Mouse (Mus musculus) subcutaneous adipose tissue, adult 2 months (tissue): ENCODE data around the gene Tap2. TPM values are rescaled to one million over a fixed set of nuclear protein-coding genes. Genes with fewer than 3 reads are reported as not detected.

Source experiments
- polyA plus RNA-seq: library from polyadenylated mRNA; depleted of rRNA; stranded (reverse); fragments of >200 nt; gene quantifications from 2 replicates; pipeline ENCODE4 v1.2.3, GENCODE M21; 2012; ENCODE audit warnings: low replicate concordance; rRNA removed

Gene Tap2
- polyA plus RNA-seq = 59.2 and 66.5 TPM in 2 replicates

GRCm38 (mm10) chr17:34203444-34203843, at the start of gene Tap2:
Gene Tap2, plus strand, starts transcription at chr17:34203527.

GRCm38 (mm10) chr17:34187261-34187916, 15.9 kb upstream of the Tap2 start, which contains the start of the genes Tap1 and Psmb9:
Gene Tap1, plus strand, starts transcription at chr17:34187553.
Gene Psmb9, minus strand, starts transcription at chr17:34187764.

GRCm38 (mm10) chr17:34196941-34197894, 6.1 kb upstream of the Tap2 start, which contains the start of gene Psmb8:
Gene Psmb8, plus strand, starts transcription at chr17:34197721.

GRCm38 (mm10) chr17:34238706-34239105, 35.4 kb downstream of the Tap2 start, which contains the start of gene H2-Ob:
Gene H2-Ob, plus strand, starts transcription at chr17:34238903.

GRCm38 (mm10) chr17:34257594-34258375, 54.5 kb downstream of the Tap2 start, which contains the start of gene H2-Ab1:
Gene H2-Ab1, plus strand, starts transcription at chr17:34257689.

Other genes with a start within 250 kb of the Tap2 start
- 65.8 and 76.5 TPM in 2 replicates for gene Vps52, start 247.7 kb upstream of the Tap2 start, polyA plus RNA-seq
- 464 and 878 TPM in 2 replicates for gene Rps18, start 247.5 kb upstream of the Tap2 start, polyA plus RNA-seq
- gene H2-K1, start 203.2 kb upstream of the Tap2 start, polyA plus RNA-seq = 3,046 and 5,899 TPM in 2 replicates
- 31.6 and 54.8 TPM in 2 replicates for gene Ring1, start 178.8 kb upstream of the Tap2 start, polyA plus RNA-seq
- 86.6 and 99.6 TPM in 2 replicates for gene H2-Ke6, start 175.5 kb upstream of the Tap2 start, polyA plus RNA-seq
- 134 and 217 TPM in 2 replicates for gene Slc39a7, start 171.8 kb upstream of the Tap2 start, polyA plus RNA-seq
- 48.9 and 66.9 TPM in 2 replicates for gene Rxrb, start 171.7 kb upstream of the Tap2 start, polyA plus RNA-seq
- 0.62 and 1.1 TPM in 2 replicates for gene Col11a2, start 164.1 kb upstream of the Tap2 start, polyA plus RNA-seq
- gene H2-Oa, start 111.2 kb upstream of the Tap2 start, polyA plus RNA-seq = 1.5 and 8.0 TPM in 2 replicates
- 57.9 and 70.0 TPM in 2 replicates for gene H2-DMa, start 84.0 kb upstream of the Tap2 start, polyA plus RNA-seq
- 90.8 and 138 TPM in 2 replicates for gene Brd2, start 80.9 kb upstream of the Tap2 start, polyA plus RNA-seq
- gene H2-DMb2, start 60.2 kb upstream of the Tap2 start, polyA plus RNA-seq = 4.7 and 9.3 TPM in 2 replicates
- 81.8 and 86.9 TPM in 2 replicates for gene H2-DMb1, start 50.5 kb upstream of the Tap2 start, polyA plus RNA-seq
- gene Tap1, start 16.0 kb upstream of the Tap2 start, polyA plus RNA-seq = 50.0 and 54.7 TPM in 2 replicates
- 69.5 and 80.5 TPM in 2 replicates for gene Psmb9, start 15.8 kb upstream of the Tap2 start, polyA plus RNA-seq
- 118 and 150 TPM in 2 replicates for gene Psmb8, start 5.8 kb upstream of the Tap2 start, polyA plus RNA-seq
- 4.2 and 6.1 TPM in 2 replicates for gene H2-Ob, start 35.4 kb downstream of the Tap2 start, polyA plus RNA-seq
- gene H2-Ab1, start 54.2 kb downstream of the Tap2 start, polyA plus RNA-seq = 701 and 1,325 TPM in 2 replicates
- 503 and 676 TPM in 2 replicates for gene H2-Aa, start 84.3 kb downstream of the Tap2 start, polyA plus RNA-seq
- gene H2-Eb1, start 102.3 kb downstream of the Tap2 start, polyA plus RNA-seq = 257 and 334 TPM in 2 replicates
- gene H2-Eb2, start 122.1 kb downstream of the Tap2 start, polyA plus RNA-seq = 0.09 and 0.17 TPM in 2 replicates
- 1.3 TPM in 2 replicates for gene Btnl2, start 151.3 kb downstream of the Tap2 start, polyA plus RNA-seq
- not detected in 2 replicates for gene Btnl1, start 173.6 kb downstream of the Tap2 start, polyA plus RNA-seq
- 0.94 and 1.8 TPM in 2 replicates for gene BC051142, start 195.3 kb downstream of the Tap2 start, polyA plus RNA-seq